Mouse (Mus musculus) fibroblast of lung, adult 2 months (primary cell): ENCODE data around the gene Macf1.
"Not testable (repeated sequence)": the region's sequence is repeated elsewhere in the genome, so short reads cannot be mapped to it uniquely, and the experiment has no call there.

Source experiments
- DNase-seq: peaks from one replicate; pipeline ENCODE4 v3.0.0-alpha.2; 2011; ENCODE audit warnings: low read depth

Macf1 gene

DNA sequence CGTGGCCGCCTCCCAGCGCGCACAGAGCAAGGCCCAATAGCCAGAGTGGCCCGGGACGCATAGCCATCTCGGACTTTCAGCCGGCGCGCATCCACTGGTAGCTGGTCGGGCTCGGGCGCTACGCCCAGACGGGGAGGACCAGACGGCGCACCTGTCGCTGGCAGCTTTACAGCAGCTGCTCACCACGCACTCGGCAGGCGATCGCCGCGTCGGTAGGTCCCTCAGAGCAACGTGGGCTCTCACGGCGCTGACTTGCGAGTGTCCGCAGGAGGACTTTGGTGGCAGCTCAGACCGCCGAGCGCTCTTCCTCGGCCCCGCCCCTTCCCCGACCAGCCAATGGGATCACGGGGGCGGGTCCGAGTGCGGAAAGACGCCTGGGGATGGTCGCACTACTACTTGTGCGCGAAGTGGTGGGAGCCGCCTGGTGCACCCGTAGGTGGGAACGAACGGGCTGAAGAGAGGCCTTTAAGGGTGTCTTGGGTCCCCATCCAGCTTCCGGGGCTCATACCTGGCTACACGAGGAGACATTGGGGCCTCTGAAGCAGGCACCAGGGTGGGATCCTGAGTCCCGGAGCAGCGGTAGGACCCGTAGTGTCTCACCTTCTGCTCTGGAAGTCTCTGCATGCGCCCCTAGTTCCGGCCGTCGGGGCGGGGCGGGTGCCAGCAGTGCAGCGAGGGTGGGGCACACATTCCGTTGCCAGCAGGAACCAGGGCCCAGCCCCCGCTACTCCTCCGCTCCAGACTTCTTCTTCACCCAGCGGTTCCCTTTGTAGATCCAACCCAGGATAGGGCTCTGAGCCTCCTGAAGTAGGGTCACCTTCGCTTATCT is 341.3 kb downstream of the Macf1 start, which contains the start of gene Bmp8a:
Gene Bmp8a, minus strand, starts transcription at position 611 of the 829 bp plus-strand sequence.
- no peak for DNase-seq

DNA sequence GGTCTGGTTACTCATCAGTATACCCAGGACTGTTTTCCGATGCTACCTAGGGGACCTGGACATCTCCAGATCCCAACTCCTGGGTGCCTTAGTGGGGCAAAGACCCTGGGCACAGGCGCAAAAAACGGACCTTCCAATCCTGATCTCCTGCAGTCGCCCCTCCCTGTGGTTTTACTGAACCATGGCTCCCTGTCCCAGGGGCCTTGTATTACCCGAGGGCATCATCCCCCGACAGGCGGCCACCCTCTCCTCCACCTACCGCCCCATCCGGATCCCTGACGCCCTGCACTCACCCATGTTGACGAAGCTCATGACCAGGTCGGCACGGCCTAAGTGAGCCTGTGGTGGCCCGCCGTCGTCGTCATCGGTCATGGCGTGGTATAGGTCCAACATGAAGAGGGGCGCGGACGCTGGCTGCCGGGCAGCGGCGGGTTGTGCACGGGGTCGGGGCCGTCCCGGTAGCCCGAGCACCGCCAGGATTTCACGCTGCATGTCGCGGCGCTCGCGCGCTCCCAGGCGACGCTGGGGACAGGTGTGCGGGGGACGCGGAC is 342.0 kb downstream of the Macf1 start:
- no peak for DNase-seq

DNA sequence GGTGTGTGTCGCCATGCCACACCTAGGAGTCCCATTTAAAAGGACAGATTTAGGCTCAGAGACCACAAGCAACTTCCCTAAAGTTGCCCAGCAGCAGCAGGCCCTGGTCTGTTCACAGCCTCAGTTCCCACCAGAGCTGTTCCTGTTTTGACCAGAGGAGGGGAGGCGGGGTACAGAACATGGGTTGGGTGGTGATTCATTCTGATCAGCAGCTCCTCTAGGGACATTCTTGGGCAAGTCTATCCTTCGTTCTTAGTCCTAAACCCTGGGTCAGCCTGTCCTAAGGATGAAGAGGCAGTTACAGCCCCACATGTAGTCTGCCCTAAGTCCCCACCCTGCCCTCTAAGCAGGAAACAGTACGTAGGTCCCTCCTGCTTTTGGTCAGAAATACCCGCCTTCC is 343.9 kb downstream of the Macf1 start:
- DNase-seq = peak; percentile 51

DNA sequence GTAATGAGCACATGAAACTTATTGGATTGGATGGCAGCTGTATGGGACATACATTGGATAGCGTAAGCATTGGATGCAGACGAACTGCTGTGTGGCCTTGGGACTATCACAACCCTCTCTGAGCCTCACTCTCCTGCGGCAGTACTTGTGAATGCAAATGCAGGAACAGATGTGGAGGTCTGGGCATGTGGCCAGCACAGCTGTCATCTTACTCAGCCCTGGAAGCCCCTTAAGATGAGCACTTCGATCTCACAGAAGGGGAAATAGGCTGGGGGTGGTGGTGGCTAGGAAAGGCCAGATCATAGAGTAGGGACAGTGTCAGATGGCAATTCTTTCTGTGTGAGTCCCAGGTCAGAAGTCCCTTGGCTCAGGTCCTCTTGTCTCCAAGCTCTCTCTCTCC is 346.5 kb downstream of the Macf1 start:
- DNase-seq = no peak

DNA sequence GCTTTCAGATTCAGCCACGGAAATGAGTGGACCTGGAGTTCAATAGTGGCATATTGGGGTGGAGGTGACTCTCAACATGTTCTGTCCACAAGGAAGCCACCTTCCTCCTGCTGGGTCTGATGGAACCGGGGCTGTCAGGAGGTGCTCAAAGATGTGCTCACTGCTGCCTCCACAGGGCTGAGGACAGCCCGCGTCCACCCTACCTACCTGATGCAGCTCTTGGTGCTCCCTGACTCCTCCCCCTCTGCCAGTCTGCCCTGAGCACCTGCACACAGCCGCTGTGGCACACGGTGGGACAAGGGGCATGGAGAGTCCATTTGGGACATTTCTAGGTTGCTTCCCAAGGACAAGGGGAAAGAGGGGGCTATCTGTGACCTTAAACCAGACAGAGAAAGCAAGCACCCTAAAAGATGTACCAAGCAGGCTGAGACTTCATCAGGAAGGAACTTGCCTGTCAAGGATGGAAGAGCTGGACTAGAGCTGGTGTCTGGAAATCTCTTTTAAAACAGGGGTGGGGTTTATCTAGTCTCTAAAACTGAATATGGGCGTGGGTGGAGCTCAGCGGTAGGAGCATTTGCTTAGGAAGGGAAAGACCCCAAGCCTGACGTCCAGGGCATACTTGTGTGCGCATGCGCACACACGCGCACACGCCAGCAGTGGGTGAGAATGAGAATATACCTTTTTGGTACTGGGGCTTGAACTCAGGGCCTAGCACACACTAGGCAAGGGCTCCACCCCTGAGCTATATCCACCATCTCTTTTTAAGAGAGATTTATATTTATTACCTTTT is 348.2 kb downstream of the Macf1 start:
- no peak for DNase-seq

DNA sequence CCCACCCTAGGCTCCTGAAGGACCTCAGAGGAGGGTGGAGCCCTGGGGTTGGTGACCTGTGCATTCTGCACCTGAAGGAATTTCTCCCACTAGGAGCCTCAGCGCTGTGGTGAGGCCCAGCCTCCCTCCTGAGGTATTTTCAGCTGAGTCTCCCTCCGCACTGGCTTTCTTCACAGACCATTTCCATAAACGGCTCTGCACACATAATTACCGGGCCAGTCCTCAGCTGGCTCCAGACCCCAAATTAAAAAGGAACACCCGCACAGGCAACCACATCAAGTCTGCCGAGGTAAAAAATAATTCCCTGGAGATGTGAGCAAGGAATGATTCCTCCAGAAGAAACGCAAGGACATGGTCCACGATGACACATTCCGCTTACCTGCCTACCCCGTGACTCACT is 348.9 kb downstream of the Macf1 start:
- DNase-seq = not testable (repeated sequence)

DNA sequence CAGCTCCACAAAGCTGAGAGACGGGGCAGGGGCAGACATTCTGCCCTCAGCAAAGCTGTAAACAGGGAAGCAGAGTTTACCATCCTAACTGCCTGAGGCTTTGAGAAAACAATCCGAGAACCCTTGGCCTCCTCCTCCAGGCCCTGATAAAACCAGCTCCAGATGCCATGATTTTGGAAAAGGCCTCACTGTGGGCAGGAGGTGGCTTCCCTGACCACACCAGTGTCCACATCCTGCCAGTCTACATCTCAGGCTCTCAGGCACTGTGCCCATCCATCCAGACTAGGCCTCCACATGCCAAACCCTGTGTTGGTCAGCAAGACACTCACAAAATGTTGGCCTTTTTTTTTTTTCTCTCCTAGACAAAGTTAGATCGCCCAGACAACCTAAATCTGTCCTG is 350.0 kb downstream of the Macf1 start:
- DNase-seq = peak; percentile 59

DNA sequence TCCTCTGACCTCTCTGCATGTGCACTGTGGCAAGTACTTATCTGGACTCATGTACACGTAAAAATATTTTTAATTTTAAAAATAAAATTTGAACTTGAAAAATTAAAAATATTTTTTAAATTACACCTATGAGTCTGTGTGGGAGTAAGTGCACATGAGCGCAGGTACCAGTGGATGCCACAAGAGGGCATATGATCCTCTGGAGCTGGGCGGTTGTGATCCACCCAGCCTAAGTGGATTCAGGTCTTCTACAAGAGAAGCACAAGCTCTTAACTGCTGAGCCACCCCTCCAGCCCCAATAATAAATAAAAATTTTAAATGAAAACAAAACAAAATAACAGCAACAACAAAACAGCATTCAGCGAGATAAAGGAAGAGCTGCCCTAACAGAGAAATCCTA is 351.0 kb downstream of the Macf1 start:
- no peak for DNase-seq

DNA sequence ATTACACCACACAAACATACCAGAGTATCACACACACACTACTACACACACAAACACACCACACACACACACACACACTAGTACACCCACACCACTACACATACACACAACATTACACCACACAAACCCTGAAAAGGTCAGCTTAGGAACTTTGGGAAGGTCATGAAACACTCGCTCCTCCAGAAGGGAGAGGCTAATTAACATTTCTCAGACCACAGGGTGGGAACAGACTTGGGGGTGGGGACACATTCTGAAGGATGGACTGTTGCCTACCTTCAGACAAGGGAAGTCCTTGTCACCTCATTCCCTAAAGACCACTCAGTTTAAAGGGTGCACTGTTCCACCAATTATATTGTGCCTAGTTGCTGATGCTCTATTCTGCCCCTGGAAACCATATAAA is 352.2 kb downstream of the Macf1 start:
- not testable (repeated sequence) for DNase-seq

DNA sequence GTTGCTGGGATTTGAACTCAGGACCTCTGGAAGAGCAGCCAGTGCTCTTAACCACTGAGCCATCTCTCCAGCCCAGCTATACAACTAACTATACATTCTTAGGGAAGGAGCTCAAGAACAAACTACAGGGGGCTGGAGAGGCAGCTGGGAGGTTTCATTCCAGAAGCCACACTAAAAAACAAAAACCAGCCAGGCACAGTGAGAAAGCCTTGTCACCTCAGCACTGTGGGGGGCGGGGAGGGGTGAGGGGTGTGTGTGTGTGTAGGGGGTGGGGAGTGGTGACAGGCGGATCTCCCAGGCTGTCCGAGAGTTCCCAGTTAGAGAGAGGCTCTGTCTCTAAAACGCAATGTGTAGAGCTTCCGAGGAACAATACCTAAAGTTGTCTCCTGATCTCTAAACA is 352.8 kb downstream of the Macf1 start:
- no peak for DNase-seq

DNA sequence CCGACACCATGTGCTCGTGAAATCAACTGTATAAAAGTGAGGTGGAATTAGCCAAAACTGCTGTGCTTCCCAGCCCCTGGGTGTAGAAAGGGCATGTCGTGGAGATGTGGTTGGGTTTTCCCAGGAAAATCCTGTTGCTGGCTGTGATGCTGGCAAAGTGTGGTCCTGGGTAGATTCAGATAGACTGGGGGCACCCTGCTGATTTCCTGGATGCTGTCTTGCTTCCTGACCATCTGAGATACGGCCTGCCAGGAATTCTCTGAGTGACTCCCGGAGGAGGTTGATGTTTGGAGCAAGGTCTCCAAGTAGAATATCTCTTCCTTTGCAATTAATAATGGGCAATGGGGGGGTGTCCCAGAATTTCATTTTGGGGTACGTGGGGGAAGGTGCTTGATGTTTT is 355.2 kb downstream of the Macf1 start:
- DNase-seq = no peak

DNA sequence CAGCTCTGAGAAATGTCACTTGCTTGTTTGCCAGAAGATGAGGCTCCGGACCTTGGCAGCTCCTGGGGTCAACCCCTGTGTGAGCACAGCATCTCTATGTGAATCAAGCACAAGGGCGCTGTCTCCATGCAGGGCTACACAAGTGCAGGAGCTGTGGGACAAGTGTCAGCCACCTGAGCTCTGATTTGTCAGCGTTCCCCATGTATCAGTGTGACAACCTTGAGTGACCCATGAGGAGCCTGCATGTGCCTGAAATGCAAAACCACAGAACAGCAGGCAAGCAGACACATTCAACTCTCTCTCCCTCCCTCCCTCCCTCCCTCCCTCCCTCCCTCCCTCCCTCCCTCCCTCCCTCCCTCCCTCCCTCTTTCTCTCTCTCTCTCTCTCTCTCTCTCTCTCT is 356.5 kb downstream of the Macf1 start:
- no peak for DNase-seq

DNA sequence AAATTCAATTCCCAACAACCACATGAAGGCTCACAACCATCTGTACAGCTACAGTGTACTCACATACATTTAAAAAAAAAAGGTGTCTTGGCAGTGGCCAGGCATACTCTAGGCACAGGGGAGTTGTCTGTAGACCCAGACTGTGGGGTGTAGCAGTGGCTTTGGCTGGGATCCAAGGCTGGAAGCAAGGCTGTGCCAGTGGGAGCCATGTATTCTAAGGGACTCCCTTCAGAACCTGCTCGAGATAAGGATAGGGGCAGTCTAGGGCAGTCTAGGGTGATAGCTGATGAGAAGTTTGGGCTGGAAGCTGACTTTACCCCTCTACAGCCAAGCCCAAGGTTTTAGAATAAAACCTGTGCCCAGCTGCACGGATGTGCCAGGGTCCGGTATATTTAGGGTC is 358.1 kb downstream of the Macf1 start:
- DNase-seq = no peak

DNA sequence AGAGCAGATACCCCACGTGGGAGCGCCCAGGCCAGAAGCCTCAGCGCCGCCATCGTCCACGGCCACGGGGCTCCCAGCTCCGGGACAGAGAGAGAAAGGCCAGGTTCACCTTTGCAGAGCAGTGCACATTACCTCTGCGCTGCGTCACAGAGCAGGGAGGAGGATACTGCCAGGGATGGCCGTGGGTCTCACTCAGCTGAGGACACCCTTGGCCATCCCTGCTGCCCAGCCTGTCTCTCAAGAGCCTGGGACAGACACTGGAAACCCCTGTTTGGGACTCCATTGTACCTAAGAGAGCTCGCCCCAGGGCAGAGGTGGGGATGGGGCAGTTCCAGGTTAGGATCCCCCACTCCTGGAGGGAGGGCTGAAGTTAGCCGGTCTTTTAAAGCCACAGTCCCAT is 360.6 kb downstream of the Macf1 start, which contains the start of gene Oxct2a:
Gene Oxct2a, minus strand, starts transcription at position 101 of the 400 bp plus-strand sequence.
- no peak for DNase-seq

DNA sequence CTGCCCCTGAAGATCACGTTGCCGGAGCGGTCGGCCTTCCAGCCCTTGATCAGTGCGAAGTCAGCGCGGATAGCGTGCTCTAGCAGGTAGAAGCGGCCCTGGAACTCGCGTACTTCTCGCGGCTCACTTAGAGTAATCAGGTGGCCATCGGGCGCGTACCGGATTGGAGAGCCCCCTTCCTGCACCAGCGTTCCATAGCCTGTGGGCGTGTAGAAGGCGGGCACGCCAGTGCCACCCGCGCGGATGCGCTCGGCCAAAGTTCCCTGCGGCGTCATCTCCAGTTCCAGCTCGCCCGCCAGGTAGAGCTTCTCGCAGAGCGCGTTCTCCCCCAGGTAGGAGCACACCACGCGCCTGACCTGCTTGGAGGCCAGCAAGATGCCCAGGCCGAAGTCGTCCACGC is 361.2 kb downstream of the Macf1 start:
- not testable (repeated sequence) for DNase-seq

DNA sequence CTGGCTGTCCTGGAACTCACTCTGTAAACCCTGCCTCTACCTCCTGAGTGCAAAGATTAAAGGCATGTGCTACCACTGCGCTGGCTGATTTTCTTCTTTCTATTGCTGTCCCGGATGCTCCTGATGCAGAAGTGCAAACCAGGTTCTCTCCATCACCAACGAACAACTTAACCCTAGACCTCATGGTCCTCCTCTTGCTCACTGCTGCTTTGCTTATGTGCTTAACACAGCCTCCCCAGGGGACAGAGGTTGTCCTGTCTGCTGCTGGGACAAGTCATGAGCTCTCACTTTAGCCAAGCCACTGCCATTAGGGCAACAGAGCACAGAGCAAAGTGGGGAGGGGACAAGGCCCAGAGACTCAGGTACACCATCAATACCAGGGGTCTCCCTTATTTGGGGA is 369.7 kb downstream of the Macf1 start:
- DNase-seq = no peak

DNA sequence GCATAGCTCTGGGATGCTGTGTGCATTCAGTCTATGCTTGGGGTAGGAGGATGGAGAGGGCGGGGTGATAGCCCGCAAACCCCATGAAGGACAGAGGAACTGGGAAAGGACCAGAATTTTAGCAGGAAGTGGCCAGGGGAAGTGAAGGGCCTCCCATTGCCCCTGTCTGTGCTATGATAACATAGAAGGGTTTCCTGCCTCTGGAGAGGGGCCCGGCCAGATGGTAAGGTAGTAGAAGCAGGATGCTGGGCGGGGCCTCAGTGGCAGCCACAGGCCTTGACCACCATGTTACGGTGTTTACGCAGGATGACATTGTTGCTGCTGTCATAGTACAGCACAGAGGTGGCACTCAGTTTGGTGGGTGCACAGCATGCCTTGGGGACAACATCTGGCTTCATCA is 371.1 kb downstream of the Macf1 start:
- DNase-seq = no peak

DNA sequence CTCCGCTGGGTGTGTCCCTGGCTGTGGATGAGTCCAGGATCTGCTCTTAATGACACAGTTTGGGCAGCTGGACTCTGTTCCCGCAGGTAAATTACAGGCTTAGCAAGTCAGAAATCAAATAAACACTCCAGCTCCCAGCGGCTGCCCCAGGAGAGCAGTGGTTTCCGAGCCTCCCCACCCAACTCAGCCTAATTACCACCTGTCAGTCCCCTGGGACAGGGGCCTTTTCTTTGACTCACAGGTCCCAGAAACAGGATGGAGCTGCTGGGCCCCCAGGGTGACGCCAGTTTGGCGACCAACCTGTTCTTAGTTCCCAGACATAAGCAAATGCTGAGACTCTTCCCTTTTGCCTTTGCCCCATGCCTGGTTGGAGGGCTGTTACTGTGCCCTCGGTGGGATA is 372.3 kb downstream of the Macf1 start:
- no peak for DNase-seq

DNA sequence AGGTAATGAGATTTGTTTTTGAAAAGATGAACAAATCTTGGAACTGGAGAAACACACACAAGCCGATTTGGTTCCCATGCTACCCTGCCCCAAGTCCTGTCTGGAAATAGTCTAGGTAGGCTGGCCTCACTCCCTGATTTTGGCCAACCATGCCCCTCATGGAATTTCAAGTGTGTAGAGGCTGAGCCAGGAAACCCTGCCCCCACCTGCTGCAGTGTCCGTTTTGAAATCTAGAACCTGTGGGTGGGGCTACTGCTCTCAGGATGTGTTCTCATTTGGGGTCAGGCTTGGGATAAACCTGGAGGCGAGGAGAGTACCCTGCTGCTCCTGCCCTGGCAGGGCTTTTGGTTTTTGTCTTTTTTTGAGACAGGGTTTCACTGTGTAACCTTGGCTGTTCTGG is 375.9 kb downstream of the Macf1 start:
- no peak for DNase-seq

DNA sequence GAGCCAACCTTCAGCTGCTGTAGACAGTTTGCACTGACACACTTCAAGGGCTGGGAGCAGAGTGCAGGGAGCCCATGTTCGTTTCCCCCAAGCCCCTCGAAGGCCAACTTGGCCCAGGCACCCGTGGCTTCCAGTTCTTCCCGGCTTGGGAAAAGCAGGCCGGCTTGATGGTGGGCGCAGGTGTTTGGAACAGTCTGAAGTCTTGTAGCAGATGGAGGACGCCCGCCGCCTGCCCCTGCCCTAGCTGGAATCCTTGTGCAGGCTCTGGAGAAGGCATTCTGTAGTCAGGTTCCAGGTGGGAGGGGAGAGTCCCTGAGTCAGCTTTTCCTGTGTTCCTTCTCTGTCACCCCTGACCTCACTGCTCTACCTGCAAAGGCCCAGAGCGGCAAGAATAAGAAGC is 377.2 kb downstream of the Macf1 start:
- DNase-seq = no peak

DNA sequence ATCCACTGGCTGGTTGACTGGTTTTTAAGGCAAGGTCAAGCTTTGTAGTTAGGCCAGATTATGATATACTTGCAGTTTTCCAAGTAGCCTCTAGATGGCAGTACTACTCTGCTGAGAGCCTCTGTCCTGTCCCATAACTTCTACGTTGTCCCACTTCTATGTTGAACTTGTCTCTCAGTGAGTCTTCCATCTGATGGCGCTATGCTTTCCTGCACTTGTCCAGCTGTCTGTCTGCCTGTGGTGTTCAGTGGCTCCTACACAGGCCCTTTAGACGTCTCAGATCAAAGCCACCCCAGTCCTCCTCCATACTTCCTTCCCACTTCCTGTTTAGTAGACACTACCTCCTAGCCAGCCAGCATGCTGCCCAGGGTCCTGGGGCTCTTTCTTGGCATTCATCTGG is 378.4 kb downstream of the Macf1 start:
- no peak for DNase-seq
